Mouse (Mus musculus): Measurements from ENCODE around the gene Amy1. TPM values are rescaled to one million over a fixed set of nuclear protein-coding genes. Genes with fewer than 3 reads are reported as not detected.
"Not testable (repeated sequence)": the region's sequence is repeated elsewhere in the genome, so short reads cannot be mapped to it uniquely, and the experiment has no call there.

Gene Amy1
- total RNA-seq (2021) = 10 to 100 TPM; 11.2 to 15.1 TPM

GRCm38 (mm10) chr3:113606599-113606998, at the start of gene Amy1:
Gene Amy1, minus strand, starts transcription at chr3:113606699.
- intact Hi-C loops (cut with DNase I) = no loop called here
- no peak for DNase-seq (ENCODE audit: extremely low spot score in 1 of 2, low spot score in 2 of 2)

GRCm38 (mm10) chr3:113654335-113654734, 47.8 kb upstream of the Amy1 start:
- DNase-seq (ENCODE audit: extremely low spot score in 1 of 2, low spot score in 2 of 2) = no peak
- intact Hi-C loops (cut with DNase I) = loop anchor here (5.0 to 10.0 kb wide), 2 partner anchors 378 to 1990 kb away; partner anchors contain the start of gene Col11a1

GRCm38 (mm10) chr3:113651386-113651785, 44.9 kb upstream of the Amy1 start:
- intact Hi-C loops (cut with DNase I) = loop anchor here (5.0 to 10.0 kb wide), 2 partner anchors 381 to 1993 kb away; partner anchors contain the start of gene Col11a1
- peak in 1 of 2 experiments; percentile 23 for DNase-seq (ENCODE audit: extremely low spot score in 1 of 2, low spot score in 2 of 2)

- intact Hi-C loops (cut with DNase I) = no loop called here
- no peak for DNase-seq (ENCODE audit: extremely low spot score in 1 of 2, low spot score in 2 of 2)
Measured at GRCm38 (mm10) chr3:113639545-113639944, 33.0 kb upstream of the Amy1 start.

- DNase-seq (ENCODE audit: extremely low spot score in 1 of 2, low spot score in 2 of 2) = no peak
- intact Hi-C loops (cut with DNase I) = no loop called here
Measured at GRCm38 (mm10) chr3:113634220-113634619, 27.7 kb upstream of the Amy1 start.

GRCm38 (mm10) chr3:113631611-113632010, 25.1 kb upstream of the Amy1 start:
- no peak for DNase-seq (ENCODE audit: extremely low spot score in 1 of 2, low spot score in 2 of 2)
- intact Hi-C loops (cut with DNase I) = no loop called here

- intact Hi-C loops (cut with DNase I) = no loop called here
- peak in 1 of 2 experiments; percentile 6 for DNase-seq (ENCODE audit: extremely low spot score in 1 of 2, low spot score in 2 of 2)
Measured at GRCm38 (mm10) chr3:113630564-113630963, 24.1 kb upstream of the Amy1 start.

- intact Hi-C loops (cut with DNase I) = no loop called here
- DNase-seq (ENCODE audit: extremely low spot score in 1 of 2, low spot score in 2 of 2) = peak; percentile 93 to 97
Measured at GRCm38 (mm10) chr3:113629606-113630359, 23.3 kb upstream of the Amy1 start, which contains the start of gene Rnpc3. Gene Rnpc3, minus strand, starts transcription at chr3:113630149.

GRCm38 (mm10) chr3:113590844-113591243, 15.7 kb downstream of the Amy1 start:
- intact Hi-C loops (cut with DNase I) = no loop called here
- peak in 1 of 2 experiments; percentile 24 for DNase-seq (ENCODE audit: extremely low spot score in 1 of 2, low spot score in 2 of 2)

- intact Hi-C loops (cut with DNase I) = no loop called here
- no peak for DNase-seq (ENCODE audit: extremely low spot score in 1 of 2, low spot score in 2 of 2)
Measured at GRCm38 (mm10) chr3:113574578-113574977, 31.9 kb downstream of the Amy1 start.

- DNase-seq (ENCODE audit: extremely low spot score in 1 of 2, low spot score in 2 of 2) = no peak
- intact Hi-C loops (cut with DNase I) = no loop called here
Measured at GRCm38 (mm10) chr3:113574138-113574537, 32.4 kb downstream of the Amy1 start.

GRCm38 (mm10) chr3:113572158-113572557, 34.3 kb downstream of the Amy1 start:
- DNase-seq (ENCODE audit: extremely low spot score in 1 of 2, low spot score in 2 of 2) = no peak
- intact Hi-C loops (cut with DNase I) = no loop called here

- no peak for DNase-seq (ENCODE audit: extremely low spot score in 1 of 2, low spot score in 2 of 2)
- intact Hi-C loops (cut with DNase I) = no loop called here
Measured at GRCm38 (mm10) chr3:113539692-113540091, 66.8 kb downstream of the Amy1 start.

GRCm38 (mm10) chr3:113532328-113532727, 74.2 kb downstream of the Amy1 start, which contains the start of gene Amy2a1:
Gene Amy2a1, minus strand, starts transcription at chr3:113532428.
- DNase-seq (ENCODE audit: extremely low spot score in 1 of 2, low spot score in 2 of 2); intact Hi-C loops (cut with DNase I): not testable (repeated sequence)

Other genes starting within 250 kb of the Amy1 start
- not detected for gene Amy2a1, start 74.3 kb downstream of the Amy1 start, total RNA-seq (2021)
- 10 to 100 TPM; 27.8 to 30.4 TPM for gene Rnpc3, start 23.4 kb upstream of the Amy1 start, total RNA-seq (2021)

All from left cerebral cortex, postnatal 10 days (tissue).